16 mouse cellular contexts compared by ENCODE assay signal in the genomic region with DNA sequence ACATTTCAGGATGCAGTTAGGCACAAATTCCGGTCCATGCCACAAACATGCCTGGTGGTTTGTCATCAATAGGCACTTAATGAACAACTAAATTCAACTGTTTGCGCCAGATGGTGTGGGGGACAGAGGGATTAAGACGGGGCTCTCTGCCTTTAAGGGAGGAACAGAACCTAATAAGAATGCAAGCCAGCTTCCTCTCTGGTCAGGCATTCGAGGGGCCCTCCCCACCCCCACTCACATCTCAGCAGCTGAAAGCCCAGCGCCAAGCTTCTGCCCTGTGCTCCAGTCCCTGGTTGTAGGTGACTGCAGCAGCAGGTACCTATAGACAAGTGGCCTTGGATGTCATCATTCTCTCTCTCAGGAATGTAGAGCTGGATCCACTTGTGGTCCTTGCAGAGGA. TPM values are rescaled to one million over a fixed set of nuclear protein-coding genes. Genes with fewer than 3 reads are reported as not detected.
DNase-seq lines count a peak whose midpoint lies in the region; ATAC-seq lines count a peak whose summit lies in the region.
"Had no signal": no experiment of that assay in that cellular context is flagged by ENCODE, and none has a peak within 500 bp of the region (broad histone marks: within the 10 kb centered on the region; RNA-seq: fewer than 3 reads in every experiment).

No protein-coding gene starts in this region.

- DNase-seq in heart, adult 11 months, result peak; percentile 87
- no peak for DNase-seq in heart, postnatal 36 days
- peak; percentile 38 for DNase-seq in midbrain, embryonic 10.5 days (ENCODE audit: low spot score)
- DNase-seq in embryonic facial prominence, embryonic 10.5 days (ENCODE audit: low spot score), result no peak
- no peak for DNase-seq in limb, embryonic 10.5 days (ENCODE audit: low spot score)
- DNase-seq in adrenal gland, adult (ENCODE audit: inconsistent age in 2 of 2, low spot score in 1 of 2), result no peak
- no peak for DNase-seq in thymus, postnatal 25 days
- DNase-seq: cerebellum, adult 9-10 months; kidney, postnatal 4 days; liver; right cerebral cortex, postnatal 25 days; thymus, postnatal 4 days had no signal

- H3K27ac ChIP-seq in midbrain, embryonic 10.5 days (replicated peaks), result peak overlapping the region; percentile 77
- no peak overlapping the region for H3K27ac ChIP-seq in midbrain, embryonic 16.5 days (ENCODE audit: low read length)
- peak overlapping the region; percentile 40 for H3K27ac ChIP-seq in embryonic facial prominence, embryonic 10.5 days (replicated peaks)
- H3K27ac ChIP-seq in limb, embryonic 10.5 days, result peak overlapping the region; percentile 82

- peaks cover 98% of the 10 kb centered on the region for H3K4me1 ChIP-seq in midbrain, embryonic 10.5 days
- peaks cover 2% of the 10 kb centered on the region; the same call in 1 of the 2 replicates for H3K4me1 ChIP-seq in midbrain, embryonic 16.5 days (ENCODE audit: control insufficient read depth, insufficient read depth, low read length)
- H3K4me1 ChIP-seq in embryonic facial prominence, embryonic 10.5 days, result peaks cover 89% of the 10 kb centered on the region
- peaks cover 93% of the 10 kb centered on the region for H3K4me1 ChIP-seq in limb, embryonic 10.5 days

- no peaks in the 10 kb centered on the region for H3K27me3 ChIP-seq in midbrain, embryonic 10.5 days (ENCODE audit: low read depth, poor library complexity, severe bottlenecking)
- no peaks in the 10 kb centered on the region for H3K27me3 ChIP-seq in midbrain, embryonic 16.5 days (ENCODE audit: control insufficient read depth, insufficient read depth, low read depth, low read length)
- H3K27me3 ChIP-seq in embryonic facial prominence, embryonic 10.5 days (replicated peaks; ENCODE audit: low read depth, poor library complexity, severe bottlenecking), result no peaks in the 10 kb centered on the region
- no peaks in the 10 kb centered on the region for H3K27me3 ChIP-seq in limb, embryonic 10.5 days (ENCODE audit: low read depth, poor library complexity, severe bottlenecking)
- H3K27me3 ChIP-seq: lung, embryonic 15.5 days; stomach, embryonic 15.5 days had no signal

- WGBS in midbrain, embryonic 10.5 days, result 29% methylated on average over 5 of the region's 5 CpGs
- 19% methylated on average over 5 of the region's 5 CpGs for WGBS in midbrain, embryonic 16.5 days
- WGBS in embryonic facial prominence, embryonic 10.5 days, result 43% methylated on average over 5 of the region's 5 CpGs
- WGBS in limb, embryonic 10.5 days, result 54% methylated on average over 5 of the region's 5 CpGs

- no peak overlapping the region for H3K9ac ChIP-seq in midbrain, embryonic 16.5 days (ENCODE audit: low read depth, low read length)
- H3K9ac ChIP-seq: lung, embryonic 15.5 days; stomach, embryonic 15.5 days had no signal

- 0 out of 2 replicates have a peak, but pooled peaks cover 5% of the 10 kb centered on the region for H3K36me3 ChIP-seq in midbrain, embryonic 10.5 days
- no peaks in the 10 kb centered on the region for H3K36me3 ChIP-seq in midbrain, embryonic 16.5 days (ENCODE audit: control insufficient read depth, insufficient read depth, low read length)
- H3K36me3 ChIP-seq in embryonic facial prominence, embryonic 10.5 days (replicated peaks), result 0 out of 2 replicates have a peak, but pooled peaks cover 7% of the 10 kb centered on the region
- H3K36me3 ChIP-seq in limb, embryonic 10.5 days, result peaks cover 8% of the 10 kb centered on the region
- H3K36me3 ChIP-seq: lung, embryonic 15.5 days; stomach, embryonic 15.5 days had no signal

- no peaks in the 10 kb centered on the region for H3K9me3 ChIP-seq in midbrain, embryonic 10.5 days (replicated peaks)
- H3K9me3 ChIP-seq in midbrain, embryonic 16.5 days (replicated peaks; ENCODE audit: control insufficient read depth, low read length, poor library complexity, severe bottlenecking), result no peaks in the 10 kb centered on the region
- H3K9me3 ChIP-seq in embryonic facial prominence, embryonic 10.5 days, result no peaks in the 10 kb centered on the region
- H3K9me3 ChIP-seq in limb, embryonic 10.5 days (replicated peaks), result no peaks in the 10 kb centered on the region
- H3K9me3 ChIP-seq: lung, embryonic 15.5 days; stomach, embryonic 15.5 days had no signal

- H3K4me3 ChIP-seq in midbrain, embryonic 10.5 days, result 0 out of 2 replicates have a peak overlapping the region, but pooled peaks have one; percentile 4
- H3K4me3 ChIP-seq in midbrain, embryonic 16.5 days (ENCODE audit: low read depth, low read length), result no peak overlapping the region
- H3K4me3 ChIP-seq in embryonic facial prominence, embryonic 10.5 days, result no peak overlapping the region
- no peak overlapping the region for H3K4me3 ChIP-seq in limb, embryonic 10.5 days
- H3K4me3 ChIP-seq: lung, embryonic 15.5 days; stomach, embryonic 15.5 days had no signal

- intact Hi-C loops in heart, postnatal 36 days (cut with DNase I), result no loop called here

- H3K4me2 ChIP-seq in midbrain, embryonic 16.5 days (ENCODE audit: low read length), result no peak overlapping the region
- H3K4me2 ChIP-seq: lung, embryonic 15.5 days; stomach, embryonic 15.5 days had no signal

- ATAC-seq in midbrain, embryonic 16.5 days, result no peak
- ATAC-seq: activated CD4-positive, CD25-positive, alpha-beta regulatory T cell, adult 4 months had no signal

RNA-seq across cellular contexts. Expression of a gene that starts 50.6 kb away (rescaled TPM):
- total RNA-seq in heart, postnatal 36 days (2021), result 10 to 100 TPM; 39.4 to 40.1 TPM
- 130 and 135 TPM in 2 replicates for polyA plus RNA-seq in midbrain, embryonic 10.5 days (2016; fragmentation: Nextera tagmentation; extraction: Ambion mirVana)
- 121 and 123 TPM in 2 replicates for polyA plus RNA-seq in midbrain, embryonic 16.5 days (2015; fragmentation: Nextera tagmentation; extraction: Ambion mirVana)
- 136 and 142 TPM in 2 replicates for polyA plus RNA-seq in embryonic facial prominence, embryonic 10.5 days (2016; fragmentation: Nextera tagmentation; extraction: Ambion mirVana)
- polyA plus RNA-seq in limb, embryonic 10.5 days (2016; fragmentation: Nextera tagmentation; extraction: Ambion mirVana), result 139 and 140 TPM in 2 replicates

RNA-seq across cellular contexts. Expression of a gene that starts 50.6 kb away (rescaled TPM):
- 10 to 100 TPM; 20.5 to 27.9 TPM for total RNA-seq in heart, postnatal 36 days (2021)
- polyA plus RNA-seq in midbrain, embryonic 10.5 days (2016; fragmentation: Nextera tagmentation; extraction: Ambion mirVana), result 23.4 and 24.5 TPM in 2 replicates
- 25.4 and 26.5 TPM in 2 replicates for polyA plus RNA-seq in midbrain, embryonic 16.5 days (2015; fragmentation: Nextera tagmentation; extraction: Ambion mirVana)
- polyA plus RNA-seq in embryonic facial prominence, embryonic 10.5 days (2016; fragmentation: Nextera tagmentation; extraction: Ambion mirVana), result 26.1 and 28.8 TPM in 2 replicates
- polyA plus RNA-seq in limb, embryonic 10.5 days (2016; fragmentation: Nextera tagmentation; extraction: Ambion mirVana), result 29.5 and 33.0 TPM in 2 replicates

Comparison
In these comparisons a context has a peak if more than half of its experiments do, and no peak if none do; other contexts are left out.
1. DNase-seq: peak in heart, adult 11 months (single experiment) and midbrain, embryonic 10.5 days (single experiment); none in heart, postnatal 36 days (0 of 2), embryonic facial prominence, embryonic 10.5 days (single experiment), limb, embryonic 10.5 days (single experiment), adrenal gland, adult (0 of 2) and thymus, postnatal 25 days (single experiment).